Mouse (Mus musculus) cortical plate, adult 2 months (tissue): Measurements from ENCODE around the gene Hist1h3e.

ENCODE experiments used
- CTCF ChIP-seq: fragments of 200-500 bp; IDR thresholded peaks from 2 replicates; pipeline ENCODE4 v1.5.1; 2011; ENCODE audit warnings: mild to moderate bottlenecking, control low read depth, low read length; ENCODE audit not compliant: insufficient read depth; ENCODE audit errors: extremely low read depth
- POLR2A ChIP-seq: fragments of 200-500 bp; IDR thresholded peaks from 2 replicates; pipeline ENCODE4 v1.6.1; 2011; ENCODE audit warnings: mild to moderate bottlenecking, low read length, control low read depth; ENCODE audit not compliant: insufficient read depth; ENCODE audit errors: extremely low read depth

DNA sequence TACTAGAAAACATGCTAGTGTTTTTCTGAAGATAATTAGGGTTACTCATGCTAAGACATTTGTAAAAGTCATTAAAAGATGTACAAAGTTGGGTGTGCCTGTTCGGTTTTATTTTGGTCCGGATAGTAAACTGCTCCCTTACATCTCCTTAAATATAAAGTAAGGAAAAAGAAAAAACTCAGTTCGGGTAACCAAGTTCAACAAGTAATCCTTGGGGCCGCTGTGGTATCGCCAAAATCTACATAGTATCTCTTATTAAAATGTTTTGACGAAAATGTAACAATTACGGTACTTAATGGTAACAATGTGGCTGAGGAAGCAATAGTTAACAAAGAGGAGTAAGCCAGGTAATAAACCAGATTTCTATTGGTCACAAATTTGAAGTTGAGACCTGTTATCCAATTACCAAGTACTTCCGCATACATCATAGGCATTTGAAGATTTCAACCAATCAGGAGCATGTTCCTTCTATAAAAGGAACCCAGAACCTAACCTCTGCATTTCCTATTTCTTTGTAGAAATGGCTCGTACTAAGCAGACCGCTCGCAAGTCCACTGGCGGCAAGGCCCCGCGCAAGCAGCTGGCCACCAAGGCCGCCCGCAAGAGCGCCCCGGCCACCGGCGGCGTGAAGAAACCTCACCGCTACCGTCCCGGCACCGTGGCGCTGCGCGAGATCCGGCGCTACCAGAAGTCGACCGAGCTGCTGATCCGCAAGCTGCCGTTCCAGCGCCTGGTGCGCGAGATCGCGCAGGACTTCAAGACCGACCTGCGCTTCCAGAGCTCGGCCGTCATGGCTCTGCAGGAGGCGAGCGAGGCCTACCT, 18.0 kb downstream of the Hist1h3e start, which contains the start of gene Hist1h3f:
- TF ChIP-seq CTCF: no peak
- TF ChIP-seq POLR2A: peak; percentile 96
